Mouse (Mus musculus) bone marrow macrophage, adult 2 months (primary cell): ENCODE results near the gene Gm7173.

Experiments
- CTCF ChIP-seq: IDR thresholded peaks from 2 replicates; pipeline ENCODE4 v1.5.1; 2012; ENCODE audit warnings: low read depth, mild to moderate bottlenecking, low read length, moderate library complexity
- POLR2A ChIP-seq: IDR thresholded peaks from 2 replicates; pipeline ENCODE4 v1.6.1; 2012; ENCODE audit warnings: mild to moderate bottlenecking, low read depth, low read length, borderline replicate concordance

DNA sequence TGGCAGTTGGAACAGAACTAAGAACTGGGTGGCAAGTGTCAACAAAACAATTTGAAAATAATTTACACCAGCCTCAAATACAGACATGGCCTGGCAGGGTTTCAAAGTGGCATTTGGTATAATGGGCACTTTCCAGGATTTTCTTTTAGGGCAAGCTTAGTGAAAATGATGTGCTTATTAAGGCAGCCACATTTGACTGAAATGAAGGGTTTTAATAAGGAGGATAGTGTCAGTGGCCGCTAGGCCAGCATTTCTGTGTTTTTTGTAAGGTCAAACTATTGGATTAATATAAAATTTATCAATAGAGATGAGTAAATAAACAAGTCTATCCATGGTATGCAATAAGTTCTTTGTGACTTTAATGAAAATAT is 546 bp upstream of the Gm7173 start:
- TF ChIP-seq CTCF (no peak), POLR2A (no peak)
